Mouse (Mus musculus): Measurements from ENCODE around the gene Elk4. TPM values are rescaled to one million over a fixed set of nuclear protein-coding genes. Genes with fewer than 3 reads are reported as not detected.
A peak's percentile ranks its signal among the peaks of the same experiment; 100 is the strongest.

The Elk4 gene
- polyA plus RNA-seq, 1 experiment = 18.6 TPM

DNA sequence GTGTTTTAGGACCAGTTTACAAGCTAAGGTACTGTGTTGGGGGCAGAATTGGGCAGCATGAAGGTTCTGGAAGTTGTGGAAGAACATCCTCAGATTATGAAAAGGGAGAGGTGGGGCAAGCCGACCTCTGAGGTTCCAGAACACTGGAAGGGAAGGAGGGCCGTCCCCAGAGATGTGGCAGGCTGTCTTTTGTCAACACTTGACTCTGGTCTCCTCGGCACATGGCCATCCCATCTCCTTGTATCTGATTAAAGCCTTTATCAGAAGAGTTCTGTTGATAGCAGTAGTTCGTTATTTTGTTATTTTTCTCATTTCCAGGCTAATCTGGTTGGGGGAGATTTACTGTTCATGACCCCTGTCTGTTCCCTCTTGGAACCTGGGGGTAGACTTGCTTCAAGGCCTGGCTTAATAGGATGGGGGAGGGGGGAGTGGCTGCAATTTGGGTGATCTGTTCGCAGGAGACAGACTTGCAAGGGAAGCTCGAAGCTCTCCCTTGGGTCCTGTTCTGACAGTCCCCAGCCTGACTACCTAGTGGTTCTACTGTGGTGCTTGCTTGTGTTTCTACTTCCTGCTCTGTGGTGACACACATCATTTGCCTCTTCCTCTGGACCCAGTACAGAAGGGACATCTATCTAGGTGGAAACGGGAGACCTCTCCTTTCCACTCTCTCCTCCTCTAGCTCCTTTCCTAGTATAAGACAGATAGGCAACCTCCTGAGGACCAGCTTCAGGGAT lies 52.8 kb downstream of the Elk4 start:
- Histone ChIP-seq H3K27me3 (ENCODE audit: control insufficient read depth, insufficient read depth, low read length) (no peaks in the 10 kb centered on the region), H3K27ac (ENCODE audit: insufficient read depth, low read length) (no peak overlapping the region), H3K4me3 (replicated peaks; ENCODE audit: insufficient read depth, low read depth, low read length) (no peak overlapping the region), H3K4me1 (ENCODE audit: control insufficient read depth, insufficient read depth, low read length) (peaks cover 29% of the 10 kb centered on the region)
- DNase-seq = no peak
- TF ChIP-seq CTCF (IDR thresholded peaks at IDR 0.05; ENCODE audit: borderline replicate concordance, insufficient read depth, low read depth, low read length) (no peak), POLR2A (IDR thresholded peaks at IDR 0.05; ENCODE audit: borderline replicate concordance, insufficient read depth, low read length) (no peak)
- WGBS = 68% methylated on average over 7 of the region's 7 CpGs

- H3K27ac ChIP-seq (ENCODE audit: insufficient read depth, low read length) = no peak overlapping the region
- no peaks in the 10 kb centered on the region for H3K27me3 ChIP-seq (ENCODE audit: control insufficient read depth, insufficient read depth, low read length)
- peaks cover 32% of the 10 kb centered on the region for H3K4me1 ChIP-seq (ENCODE audit: control insufficient read depth, insufficient read depth, low read length)
- no peak for DNase-seq
- H3K4me3 ChIP-seq (replicated peaks; ENCODE audit: insufficient read depth, low read depth, low read length) = no peak overlapping the region
- WGBS = 68% methylated on average over 6 of the region's 6 CpGs
- TF ChIP-seq CTCF (IDR thresholded peaks at IDR 0.05; ENCODE audit: borderline replicate concordance, insufficient read depth, low read depth, low read length) (no peak), POLR2A (IDR thresholded peaks at IDR 0.05; ENCODE audit: borderline replicate concordance, insufficient read depth, low read length) (no peak)
Measured at GRCm38 (mm10) chr1:132061750-132062541, 54.5 kb downstream of the Elk4 start.

GRCm38 (mm10) chr1:132063096-132063495 lies 55.7 kb downstream of the Elk4 start:
- no peak overlapping the region for H3K27ac ChIP-seq (ENCODE audit: insufficient read depth, low read length)
- H3K4me3 ChIP-seq (replicated peaks; ENCODE audit: insufficient read depth, low read depth, low read length) = no peak overlapping the region
- peaks cover 32% of the 10 kb centered on the region for H3K4me1 ChIP-seq (ENCODE audit: control insufficient read depth, insufficient read depth, low read length)
- TF ChIP-seq POLR2A (IDR thresholded peaks at IDR 0.05; ENCODE audit: borderline replicate concordance, insufficient read depth, low read length) (no peak), CTCF (IDR thresholded peaks at IDR 0.05; ENCODE audit: borderline replicate concordance, insufficient read depth, low read depth, low read length) (no peak)
- no peak for DNase-seq
- H3K27me3 ChIP-seq (ENCODE audit: control insufficient read depth, insufficient read depth, low read length) = no peaks in the 10 kb centered on the region
- WGBS = 77% methylated on average over 4 of the region's 4 CpGs

- 48% methylated on average over 1 of the region's 1 CpGs for WGBS
- Histone ChIP-seq H3K27me3 (ENCODE audit: control insufficient read depth, insufficient read depth, low read length) (no peaks in the 10 kb centered on the region), H3K27ac (ENCODE audit: insufficient read depth, low read length) (no peak overlapping the region), H3K4me1 (ENCODE audit: control insufficient read depth, insufficient read depth, low read length) (peaks cover 24% of the 10 kb centered on the region), H3K4me3 (replicated peaks; ENCODE audit: insufficient read depth, low read depth, low read length) (no peak overlapping the region)
- no peak for TF ChIP-seq POLR2A (IDR thresholded peaks at IDR 0.05; ENCODE audit: borderline replicate concordance, insufficient read depth, low read length)
- no peak for TF ChIP-seq CTCF (IDR thresholded peaks at IDR 0.05; ENCODE audit: borderline replicate concordance, insufficient read depth, low read depth, low read length)
- no peak for DNase-seq
Measured at GRCm38 (mm10) chr1:132065001-132065400, 57.6 kb downstream of the Elk4 start.

DNA sequence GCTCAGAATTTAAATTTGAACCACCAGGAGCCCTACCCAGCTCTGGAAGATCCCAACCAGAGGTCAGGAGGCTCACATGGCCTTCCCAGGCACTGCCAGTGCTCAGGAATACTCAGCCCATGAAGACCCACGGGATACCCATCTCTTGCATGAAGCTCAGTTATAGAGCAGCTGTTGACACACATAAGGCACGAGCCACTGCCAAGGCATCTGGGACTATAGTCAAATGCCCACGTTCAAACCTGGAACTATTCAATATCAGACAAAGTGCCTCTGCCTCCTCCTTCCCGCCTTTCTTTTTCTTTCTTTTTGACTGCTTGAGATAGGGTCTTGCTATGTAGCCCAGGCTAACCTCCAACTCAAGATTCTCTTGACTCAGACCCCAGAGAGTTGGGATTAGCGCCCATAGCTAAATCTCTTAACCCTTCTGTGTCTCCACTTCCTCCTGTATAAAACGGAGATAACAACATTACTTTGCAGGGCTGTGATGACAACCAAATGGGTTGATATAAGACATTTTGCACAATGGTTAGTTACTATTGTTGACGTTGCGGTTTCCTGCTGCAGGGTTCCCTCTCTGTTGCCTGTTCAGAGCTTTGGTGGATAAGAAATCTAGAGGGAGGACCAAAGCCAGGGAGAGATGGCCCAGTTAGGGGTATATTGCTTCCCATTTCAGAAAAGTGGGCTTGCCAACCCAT lies 58.2 kb downstream of the Elk4 start:
- Histone ChIP-seq H3K27me3 (ENCODE audit: control insufficient read depth, insufficient read depth, low read length) (no peaks in the 10 kb centered on the region), H3K27ac (ENCODE audit: insufficient read depth, low read length) (no peak overlapping the region), H3K4me3 (replicated peaks; ENCODE audit: insufficient read depth, low read depth, low read length) (peak overlapping the region; percentile 28), H3K4me1 (ENCODE audit: control insufficient read depth, insufficient read depth, low read length) (peaks cover 23% of the 10 kb centered on the region)
- 63% methylated on average over 8 of the region's 8 CpGs for WGBS
- no peak for TF ChIP-seq POLR2A (IDR thresholded peaks at IDR 0.05; ENCODE audit: borderline replicate concordance, insufficient read depth, low read length)
- TF ChIP-seq CTCF (IDR thresholded peaks at IDR 0.05; ENCODE audit: borderline replicate concordance, insufficient read depth, low read depth, low read length) = no peak
- no peak for DNase-seq

DNA sequence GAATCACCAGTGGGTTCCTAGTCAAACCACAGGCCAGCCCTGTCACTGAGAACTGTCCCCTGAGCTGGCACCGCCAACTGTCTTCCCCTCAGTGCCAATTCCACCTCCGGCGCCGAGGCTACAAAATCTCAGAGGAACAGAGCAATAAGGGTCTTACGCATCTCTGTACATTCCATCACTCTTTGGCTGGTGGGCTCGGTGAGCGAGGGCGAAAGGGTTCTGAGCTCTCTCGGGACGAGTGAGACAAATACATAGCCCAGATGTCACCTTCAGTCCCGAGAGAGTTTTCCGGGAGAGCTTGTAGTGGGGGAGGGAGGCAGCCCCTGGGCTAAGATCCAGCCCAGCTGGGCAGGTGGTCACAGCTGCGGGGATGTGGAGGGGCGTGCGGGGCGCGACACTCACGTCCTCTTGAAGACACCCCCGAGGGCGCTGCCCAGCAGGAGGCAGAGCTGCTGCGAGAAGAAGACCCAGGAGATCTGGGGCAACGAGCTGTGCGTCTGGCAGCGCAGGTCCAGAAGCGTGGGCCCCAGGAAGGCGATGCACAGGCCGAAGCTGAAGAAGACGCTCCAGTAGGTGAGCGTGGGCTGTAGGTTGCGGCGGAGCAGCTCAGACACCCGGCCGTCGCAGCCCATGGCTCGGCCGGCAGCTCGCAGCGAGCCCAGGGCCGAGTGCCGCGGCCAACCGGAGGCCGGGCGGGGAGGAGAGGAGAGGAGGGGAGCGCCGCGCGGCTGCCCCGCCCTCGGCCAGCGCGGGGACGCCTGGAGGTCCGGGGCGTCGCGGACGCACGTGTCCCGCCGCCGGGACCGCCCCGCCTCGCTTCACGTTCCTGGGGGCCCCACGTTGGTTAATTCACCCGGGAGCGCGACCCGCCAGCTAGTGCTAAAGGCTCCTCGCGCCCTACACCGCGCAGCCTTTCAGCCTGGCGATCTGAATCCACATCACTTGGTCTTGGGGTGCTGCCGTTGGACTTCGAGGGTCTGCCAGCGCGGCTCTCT lies 60.2 kb downstream of the Elk4 start, which contains the start of gene Mfsd4a:
Gene Mfsd4a (minus strand): TSS at position 802 of the 995 bp plus-strand sequence.
- TF ChIP-seq POLR2A (IDR thresholded peaks at IDR 0.05; ENCODE audit: borderline replicate concordance, insufficient read depth, low read length) = peak; percentile 86
- no peak for TF ChIP-seq CTCF (IDR thresholded peaks at IDR 0.05; ENCODE audit: borderline replicate concordance, insufficient read depth, low read depth, low read length)
- DNase-seq = peak; percentile 82 to 84
- Histone ChIP-seq H3K27ac (ENCODE audit: insufficient read depth, low read length) (peak within 1 kb of the TSS; percentile 89), H3K27me3 (ENCODE audit: control insufficient read depth, insufficient read depth, low read length) (no peaks in the 10 kb centered on the region), H3K4me1 (ENCODE audit: control insufficient read depth, insufficient read depth, low read length) (peaks cover 13% of the 10 kb centered on the region), H3K4me3 (replicated peaks; ENCODE audit: insufficient read depth, low read depth, low read length) (peak within 1 kb of the TSS; percentile 81)
- WGBS = under 1% methylated on average over 77 of the region's 80 CpGs

Data from cerebellum, adult 2 months (tissue).